Mouse (Mus musculus) midbrain, embryonic 16.5 days (tissue): ENCODE results near the gene Pik3r4. TPM values are rescaled to one million over a fixed set of nuclear protein-coding genes. Genes with fewer than 3 reads are reported as not detected.

Experiments used
- ATAC-seq: fragments of 200-750 bp; cut with Nextera tagmentation; 2 replicates; pipeline ENCODE4 v1.8.0; 2017; ENCODE audit warnings: moderate TSS enrichment
- H3K27ac ChIP-seq: fragments of 300-500 bp; sonication (generic); 2 replicates; pipeline ENCODE4 v1.5.1; 2014; ENCODE audit warnings: mild to moderate bottlenecking, low read length, mixed read lengths
- H3K27me3 ChIP-seq: fragments of 300-500 bp; sonication (generic); 2 replicates; pipeline ENCODE4 v1.6.1; 2014; ENCODE audit warnings: low read depth, low read length, mixed read lengths; ENCODE audit not compliant: control insufficient read depth, insufficient read depth
- H3K36me3 ChIP-seq: fragments of 300-500 bp; sonication (generic); 2 replicates; pipeline ENCODE4 v1.6.1; 2014; ENCODE audit warnings: mild to moderate bottlenecking, low read length, moderate library complexity, mixed read lengths; ENCODE audit not compliant: control insufficient read depth, insufficient read depth
- H3K4me1 ChIP-seq: fragments of 300-500 bp; sonication (generic); 2 replicates; pipeline ENCODE4 v1.6.1; 2014; ENCODE audit warnings: mild to moderate bottlenecking, low read length, mixed read lengths; ENCODE audit not compliant: control insufficient read depth, insufficient read depth
- H3K4me2 ChIP-seq: fragments of 300-500 bp; sonication (generic); 2 replicates; pipeline ENCODE4 v1.6.1; 2014; ENCODE audit warnings: mild to moderate bottlenecking, low read length, mixed read lengths
- H3K4me3 ChIP-seq: fragments of 300-500 bp; sonication (generic); 2 replicates; pipeline ENCODE4 v1.5.1; 2014; ENCODE audit warnings: low read depth, mild to moderate bottlenecking, low read length, moderate library complexity, mixed read lengths
- H3K9ac ChIP-seq: fragments of 300-500 bp; sonication (generic); 2 replicates; pipeline ENCODE4 v1.6.1; 2014; ENCODE audit warnings: low read depth, low read length, mixed read lengths
- H3K9me3 ChIP-seq: fragments of 300-500 bp; sonication (generic); replicated peaks from 2 replicates; pipeline ENCODE4 v1.6.1; 2014; ENCODE audit warnings: mild to moderate bottlenecking, low read length, mixed read lengths; ENCODE audit not compliant: control insufficient read depth, poor library complexity, severe bottlenecking
- WGBS: fragments of 180-500 bp; shearing (Covaris S2); extraction: QIAGEN DNeasy Blood & Tissue Kit; methylation state at CpG from one replicate; pipeline ENCODE4 v1.1.7; 2014; 5-methylcytosine and 5-hydroxymethylcytosine counted together
- polyA plus RNA-seq: library from polyadenylated mRNA; unstranded; fragments of >200 nt; fragmentation: Nextera tagmentation; extraction: Ambion mirVana; gene quantifications from 2 replicates; pipeline ENCODE4 v1.2.1, GENCODE M21; 2015

Pik3r4 gene
- polyA plus RNA-seq, 1 experiment from 2014 or later, result 19.8 TPM

DNA sequence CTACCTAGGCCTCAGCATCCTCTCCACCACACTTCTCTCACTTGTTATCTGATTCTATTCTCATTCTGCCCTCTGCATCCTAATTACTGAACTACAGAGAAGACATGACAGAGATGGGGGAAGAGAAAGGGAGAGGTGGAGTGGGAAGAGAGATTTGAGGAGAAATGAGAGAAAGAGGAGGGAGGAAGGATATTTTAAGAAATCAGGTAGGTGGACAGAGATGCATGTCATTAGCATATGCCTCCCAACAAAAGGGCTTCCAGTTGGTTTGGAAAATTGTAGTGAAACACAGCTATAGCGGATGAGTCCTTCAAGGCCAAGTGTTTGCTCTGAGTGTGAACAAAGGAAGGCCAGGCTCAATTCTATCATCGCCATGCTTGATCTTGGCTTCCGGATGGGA lies 69.3 kb downstream of the Pik3r4 start:
- Histone ChIP-seq H3K4me3 (no peak overlapping the region), H3K9me3 (no peaks in the 10 kb centered on the region), H3K4me2 (no peak overlapping the region), H3K27ac (no peak overlapping the region), H3K9ac (no peak overlapping the region), H3K36me3 (no peaks in the 10 kb centered on the region), H3K27me3 (no peaks in the 10 kb centered on the region), H3K4me1 (no peaks in the 10 kb centered on the region)
- 91% methylated on average over 3 of the region's 3 CpGs for WGBS
- ATAC-seq, result no peak

DNA sequence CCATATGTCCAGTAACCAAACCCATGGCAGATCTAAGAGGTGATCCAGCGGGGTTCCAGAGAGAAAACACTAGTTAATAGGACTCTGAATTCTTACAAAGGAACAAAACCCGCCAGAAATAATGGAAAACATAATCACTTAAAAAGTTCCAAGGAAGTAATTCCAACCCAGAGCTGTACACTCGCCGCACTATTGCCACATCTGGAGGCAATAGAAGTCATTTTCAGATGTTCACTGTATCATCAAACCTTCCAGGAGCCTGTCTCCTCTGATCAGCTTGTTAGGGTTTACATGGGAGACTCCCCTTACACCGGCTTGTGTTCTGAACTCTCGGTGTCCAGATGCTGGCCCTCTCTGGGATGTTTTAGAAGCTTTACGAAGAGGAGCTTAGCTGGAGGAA lies 76.6 kb downstream of the Pik3r4 start:
- Histone ChIP-seq H3K4me3 (no peak overlapping the region), H3K27me3 (no peaks in the 10 kb centered on the region), H3K36me3 (no peaks in the 10 kb centered on the region), H3K4me1 (no peaks in the 10 kb centered on the region), H3K9me3 (no peaks in the 10 kb centered on the region), H3K27ac (no peak overlapping the region), H3K9ac (no peak overlapping the region), H3K4me2 (no peak overlapping the region)
- ATAC-seq, result no peak
- 78% methylated on average over 7 of the region's 7 CpGs for whole genome bisulfite sequencing

DNA sequence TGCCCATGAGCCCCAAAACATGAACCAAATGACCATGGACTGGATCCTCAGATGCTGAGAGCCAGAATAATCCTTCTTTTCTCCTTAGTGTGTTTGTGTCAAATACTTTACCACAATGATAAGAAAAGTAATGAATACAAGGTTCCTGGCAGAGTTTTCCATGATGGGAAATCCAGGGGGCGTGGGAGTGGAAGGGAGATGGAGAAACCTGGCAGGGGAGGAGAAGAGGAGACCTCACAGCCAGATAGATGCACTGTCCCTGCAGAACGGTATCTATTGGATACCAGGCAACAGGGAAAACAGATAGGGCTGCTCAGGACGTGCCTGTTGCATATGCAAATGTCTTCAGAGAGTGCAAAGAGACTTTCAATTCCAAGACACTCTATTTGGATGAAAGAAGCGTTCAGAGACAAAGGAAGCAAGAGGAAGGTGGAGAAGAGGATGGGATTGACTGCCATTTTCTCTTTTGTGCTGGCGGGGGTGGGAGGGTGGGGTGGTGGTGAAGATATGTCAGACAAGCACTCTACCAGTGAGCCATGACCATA lies 77.1 kb downstream of the Pik3r4 start:
- Histone ChIP-seq H3K4me1 (no peaks in the 10 kb centered on the region), H3K27ac (no peak overlapping the region), H3K36me3 (no peaks in the 10 kb centered on the region), H3K4me2 (no peak overlapping the region), H3K9me3 (no peaks in the 10 kb centered on the region), H3K9ac (no peak overlapping the region), H3K27me3 (no peaks in the 10 kb centered on the region), H3K4me3 (no peak overlapping the region)
- no peak for ATAC-seq
- WGBS, result 36% methylated on average over 5 of the region's 5 CpGs

DNA sequence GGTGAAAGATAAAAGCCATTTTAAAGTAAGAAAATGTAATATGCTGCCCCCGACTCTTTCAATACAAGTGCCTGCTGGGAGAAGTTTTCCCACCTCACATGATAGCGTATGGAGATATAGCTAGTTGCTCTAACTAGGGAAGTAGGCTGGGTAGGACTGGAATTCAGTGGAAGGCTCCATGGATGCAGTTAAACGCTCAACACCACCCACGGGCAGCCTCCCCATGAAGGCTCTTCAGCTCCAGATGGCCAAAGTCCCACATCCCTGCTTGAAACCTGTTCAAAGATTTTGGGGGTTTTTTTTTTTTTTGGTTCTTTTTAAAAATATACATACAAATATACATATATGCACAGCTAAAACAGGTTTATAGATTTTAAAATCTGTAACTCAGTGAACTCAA lies 77.7 kb downstream of the Pik3r4 start:
- no peak for ATAC-seq
- WGBS, result 89% methylated on average over 4 of the region's 4 CpGs

DNA sequence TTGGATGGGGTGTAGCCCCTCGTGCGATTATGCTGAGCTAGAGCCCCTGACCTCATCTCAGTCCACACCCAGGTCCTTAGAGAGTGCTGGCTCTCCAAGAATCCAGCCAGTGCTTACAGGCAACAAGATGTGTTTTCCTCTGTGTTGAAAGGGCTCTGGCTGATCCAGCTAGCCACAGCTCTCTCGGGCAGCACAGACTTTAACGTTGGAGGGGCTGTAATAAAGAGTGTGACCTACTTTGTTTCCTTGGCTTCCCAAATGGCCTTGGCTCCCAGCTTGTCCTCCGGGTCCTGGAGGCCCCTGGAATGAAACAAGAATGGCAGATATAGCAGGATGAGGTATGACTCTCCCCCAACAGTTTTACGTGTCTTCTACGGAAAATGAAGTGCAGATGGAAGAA lies 89.2 kb downstream of the Pik3r4 start:
- Histone ChIP-seq H3K4me1 (no peaks in the 10 kb centered on the region), H3K27ac (no peak overlapping the region), H3K4me3 (no peak overlapping the region), H3K9ac (no peak overlapping the region), H3K9me3 (no peaks in the 10 kb centered on the region), H3K27me3 (no peaks in the 10 kb centered on the region), H3K36me3 (no peaks in the 10 kb centered on the region), H3K4me2 (no peak overlapping the region)
- no peak for ATAC-seq
- 77% methylated on average over 7 of the region's 7 CpGs for WGBS

More for the DNA sequence above, 77.7 kb downstream of the Pik3r4 start:
- Histone ChIP-seq H3K4me3 (no peak overlapping the region), H3K9me3 (no peaks in the 10 kb centered on the region), H3K27me3 (no peaks in the 10 kb centered on the region), H3K9ac (no peak overlapping the region), H3K36me3 (no peaks in the 10 kb centered on the region), H3K4me2 (no peak overlapping the region), H3K27ac (no peak overlapping the region), H3K4me1 (no peaks in the 10 kb centered on the region)

DNA sequence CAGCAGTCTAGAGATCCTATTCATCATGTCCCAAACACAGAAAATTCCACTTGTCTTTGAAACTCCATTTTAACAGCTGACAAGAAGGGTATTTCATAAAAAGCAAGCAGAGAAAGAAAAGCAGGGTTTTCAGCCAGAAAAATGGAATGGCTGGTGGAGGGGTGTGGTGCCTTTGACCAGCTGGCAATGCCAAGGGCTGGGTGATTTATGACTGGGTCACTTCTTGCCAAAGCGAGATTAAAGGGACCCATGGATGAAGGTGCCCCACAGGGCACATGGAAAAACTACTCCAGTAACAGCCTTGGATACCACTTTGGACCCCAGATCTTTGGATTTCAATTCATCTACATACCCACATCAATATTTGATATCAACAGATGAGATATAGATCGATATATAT lies 91.9 kb downstream of the Pik3r4 start:
- Histone ChIP-seq H3K4me1 (no peaks in the 10 kb centered on the region), H3K9ac (no peak overlapping the region), H3K4me3 (no peak overlapping the region), H3K27me3 (no peaks in the 10 kb centered on the region), H3K4me2 (no peak overlapping the region), H3K27ac (no peak overlapping the region), H3K9me3 (no peaks in the 10 kb centered on the region), H3K36me3 (no peaks in the 10 kb centered on the region)
- no peak for ATAC-seq
- WGBS, result 83% methylated on average over 2 of the region's 2 CpGs

DNA sequence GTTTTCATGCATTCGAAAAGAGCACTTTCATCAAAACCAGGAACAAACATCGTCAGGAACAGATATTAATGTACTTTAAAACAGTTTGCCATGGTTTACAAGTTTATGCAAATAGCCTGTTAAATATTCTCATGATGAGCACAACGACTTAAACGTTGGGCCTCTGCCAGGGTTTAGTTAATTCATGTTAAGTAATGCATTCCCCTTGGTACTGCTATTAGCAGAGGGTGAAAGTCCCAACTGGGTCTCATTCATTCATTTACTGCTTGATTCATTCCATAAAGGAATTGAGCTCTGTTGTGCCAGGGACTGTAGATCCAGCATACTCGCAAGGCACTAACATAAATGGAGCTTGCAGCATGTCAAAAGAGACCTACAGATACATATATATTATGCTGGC lies 92.4 kb downstream of the Pik3r4 start:
- no peak overlapping the region for H3K27ac ChIP-seq
- no peaks in the 10 kb centered on the region for H3K27me3 ChIP-seq
- no peaks in the 10 kb centered on the region for H3K4me1 ChIP-seq
- H3K4me3 ChIP-seq, result no peak overlapping the region
- no peak for ATAC-seq
- H3K9me3 ChIP-seq, result no peaks in the 10 kb centered on the region
- 61% methylated on average over 5 of the region's 5 CpGs for WGBS
- H3K4me2 ChIP-seq, result no peak overlapping the region
- H3K36me3 ChIP-seq, result no peaks in the 10 kb centered on the region
- H3K9ac ChIP-seq, result no peak overlapping the region

Other genes with a start within 250 kb of the Pik3r4 start
- gene Aste1, start 247.6 kb upstream of the Pik3r4 start, polyA plus RNA-seq, result 12.0 and 13.3 TPM in 2 replicates
- gene Nek11, start 247.5 kb upstream of the Pik3r4 start, polyA plus RNA-seq, result 3.8 and 5.3 TPM in 2 replicates
- gene Atp2c1, start 115.7 kb upstream of the Pik3r4 start, polyA plus RNA-seq, result 108 and 136 TPM in 2 replicates
- gene Col6a6, start 185.2 kb downstream of the Pik3r4 start, polyA plus RNA-seq, result 0.16 and 0.24 TPM in 2 replicates